Mouse (Mus musculus): ENCODE results near the gene Gm26566. TPM values are rescaled to one million over a fixed set of nuclear protein-coding genes. Genes with fewer than 3 reads are reported as not detected.
"Not testable (repeated sequence)": the region's sequence is repeated elsewhere in the genome, so short reads cannot be mapped to it uniquely, and the experiment has no call there.

Gm26566 gene
- polyA plus RNA-seq, 1 experiment from 2014 or later = 2.6 TPM

DNA sequence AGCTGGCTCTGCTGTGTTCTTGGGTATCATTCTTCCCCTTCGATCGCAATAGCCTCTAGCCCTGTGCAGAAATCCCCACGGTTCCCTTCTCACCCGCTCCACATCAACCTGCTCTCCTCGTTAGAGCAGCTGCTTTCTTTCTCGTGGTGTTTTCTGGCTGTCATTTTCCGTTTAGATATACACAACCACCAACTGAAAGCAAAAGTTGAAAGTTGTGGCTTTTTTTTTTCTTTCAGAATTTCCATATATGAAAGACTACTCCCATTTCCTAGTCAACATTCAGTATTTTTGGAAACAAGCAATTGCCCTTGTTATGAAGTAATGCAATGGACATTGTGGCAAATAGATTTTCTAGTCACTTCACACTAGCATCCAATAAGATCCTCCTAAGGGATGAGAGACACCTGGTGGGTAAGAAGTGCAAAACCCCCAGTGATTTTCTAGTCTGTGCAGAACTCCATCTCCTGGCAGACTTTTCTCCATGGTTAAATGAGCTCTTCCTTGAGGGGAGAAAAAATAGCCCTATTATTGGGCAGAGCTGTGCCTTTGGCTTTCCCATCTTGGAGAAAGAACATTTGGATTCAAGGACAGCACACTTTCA, 21.3 kb downstream of the Gm26566 start:
- Histone ChIP-seq H3K36me3 (no peaks in the 10 kb centered on the region), H3K4me2 (no peak overlapping the region), H3K9me3 (no peaks in the 10 kb centered on the region), H3K4me1 (replicated peaks) (no peaks in the 10 kb centered on the region), H3K9ac (no peak overlapping the region), H3K27me3 (no peaks in the 10 kb centered on the region), H3K27ac (no peak overlapping the region), H3K4me3 (no peak overlapping the region)
- 88% methylated on average over 7 of the region's 7 CpGs for WGBS
- no peak for ATAC-seq (ENCODE audit: low FRiP score)

DNA sequence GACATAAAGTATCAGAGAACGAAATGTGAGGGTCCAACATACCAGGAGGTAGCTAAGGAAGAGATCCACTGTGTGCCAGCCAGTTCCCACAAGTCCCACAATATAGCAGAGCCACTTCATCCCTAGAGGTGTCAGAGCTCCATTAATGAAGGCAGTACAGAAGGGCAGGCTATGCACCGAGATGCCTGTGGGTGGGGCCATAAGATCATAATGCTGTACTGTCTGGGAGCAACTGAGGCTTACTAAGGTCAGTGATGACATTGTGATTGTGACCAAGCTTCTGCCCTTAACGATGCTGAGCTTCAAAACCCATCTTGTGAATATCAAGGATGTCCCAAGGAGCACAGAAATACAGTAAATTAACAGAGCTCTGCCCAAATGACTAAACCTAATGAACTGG, 22.6 kb downstream of the Gm26566 start:
- Histone ChIP-seq H3K36me3 (no peaks in the 10 kb centered on the region), H3K9me3 (no peaks in the 10 kb centered on the region), H3K9ac (no peak overlapping the region), H3K4me3 (no peak overlapping the region), H3K4me1 (replicated peaks) (no peaks in the 10 kb centered on the region), H3K4me2 (no peak overlapping the region), H3K27me3 (no peaks in the 10 kb centered on the region), H3K27ac (no peak overlapping the region)
- ATAC-seq (ENCODE audit: low FRiP score) = no peak
- 72% methylated on average over 3 of the region's 3 CpGs for WGBS

DNA sequence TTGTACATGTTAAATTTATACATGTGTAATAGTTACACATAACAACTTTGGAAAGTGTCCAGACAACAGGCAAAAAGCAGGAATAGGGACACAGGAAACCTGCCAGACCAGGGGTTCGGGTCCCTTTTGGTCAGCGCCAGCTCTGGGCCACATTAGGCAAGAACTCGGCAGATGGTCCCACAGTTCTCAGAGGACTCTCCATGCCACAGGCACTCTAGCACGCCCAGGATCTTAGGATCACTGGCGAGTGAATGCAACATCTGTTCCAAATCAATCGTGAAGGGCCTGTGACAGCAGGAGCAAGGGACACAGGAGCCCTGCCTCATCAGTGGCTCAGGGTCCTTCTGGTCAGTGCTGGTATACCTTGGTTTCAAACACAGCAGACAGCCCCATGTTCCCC, 28.3 kb downstream of the Gm26566 start:
- no peak overlapping the region for H3K4me2 ChIP-seq
- H3K9me3 ChIP-seq = no peaks in the 10 kb centered on the region
- ATAC-seq (ENCODE audit: low FRiP score) = no peak
- H3K27me3 ChIP-seq = no peaks in the 10 kb centered on the region
- H3K9ac ChIP-seq = no peak overlapping the region
- no peaks in the 10 kb centered on the region for H3K36me3 ChIP-seq
- H3K4me3 ChIP-seq = no peak overlapping the region
- H3K27ac ChIP-seq = no peak overlapping the region
- H3K4me1 ChIP-seq (replicated peaks) = no peaks in the 10 kb centered on the region
- 62% methylated on average over 6 of the region's 6 CpGs for WGBS

DNA sequence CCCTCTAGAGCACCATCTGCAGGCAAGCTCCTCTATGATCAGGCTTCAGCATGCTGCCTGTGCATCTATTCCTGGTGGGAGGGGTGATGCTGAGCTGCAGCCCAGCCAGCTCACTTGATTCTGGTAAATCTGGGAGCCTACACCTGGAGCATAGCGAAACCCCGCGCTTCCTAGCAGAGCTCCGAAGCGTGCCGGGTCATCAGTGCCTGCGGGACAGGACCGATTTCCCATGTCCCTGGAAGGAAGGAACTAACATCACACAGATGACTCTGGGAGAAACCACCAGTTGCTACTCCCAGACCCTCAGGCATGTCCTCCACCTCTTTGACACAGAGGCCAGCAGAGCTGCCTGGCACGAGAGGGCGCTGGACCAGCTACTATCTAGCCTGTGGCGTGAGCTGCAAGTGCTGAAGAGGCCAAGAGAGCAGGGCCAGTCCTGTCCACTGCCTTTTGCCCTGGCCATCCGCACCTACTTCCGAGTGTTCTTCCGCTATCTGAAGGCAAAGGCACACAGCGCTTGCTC, 33.3 kb downstream of the Gm26566 start, which contains the start of gene Gm13271:
TSS of gene Gm13271 (plus strand) at position 51 of the 523 bp plus-strand sequence.
- H3K4me3 ChIP-seq; H3K27ac ChIP-seq; H3K4me2 ChIP-seq; H3K9ac ChIP-seq; H3K4me1 ChIP-seq (replicated peaks); H3K27me3 ChIP-seq; ATAC-seq (ENCODE audit: low FRiP score); H3K36me3 ChIP-seq; H3K9me3 ChIP-seq: not testable (repeated sequence)
- WGBS = 79% methylated on average over 15 of the region's 15 CpGs

DNA sequence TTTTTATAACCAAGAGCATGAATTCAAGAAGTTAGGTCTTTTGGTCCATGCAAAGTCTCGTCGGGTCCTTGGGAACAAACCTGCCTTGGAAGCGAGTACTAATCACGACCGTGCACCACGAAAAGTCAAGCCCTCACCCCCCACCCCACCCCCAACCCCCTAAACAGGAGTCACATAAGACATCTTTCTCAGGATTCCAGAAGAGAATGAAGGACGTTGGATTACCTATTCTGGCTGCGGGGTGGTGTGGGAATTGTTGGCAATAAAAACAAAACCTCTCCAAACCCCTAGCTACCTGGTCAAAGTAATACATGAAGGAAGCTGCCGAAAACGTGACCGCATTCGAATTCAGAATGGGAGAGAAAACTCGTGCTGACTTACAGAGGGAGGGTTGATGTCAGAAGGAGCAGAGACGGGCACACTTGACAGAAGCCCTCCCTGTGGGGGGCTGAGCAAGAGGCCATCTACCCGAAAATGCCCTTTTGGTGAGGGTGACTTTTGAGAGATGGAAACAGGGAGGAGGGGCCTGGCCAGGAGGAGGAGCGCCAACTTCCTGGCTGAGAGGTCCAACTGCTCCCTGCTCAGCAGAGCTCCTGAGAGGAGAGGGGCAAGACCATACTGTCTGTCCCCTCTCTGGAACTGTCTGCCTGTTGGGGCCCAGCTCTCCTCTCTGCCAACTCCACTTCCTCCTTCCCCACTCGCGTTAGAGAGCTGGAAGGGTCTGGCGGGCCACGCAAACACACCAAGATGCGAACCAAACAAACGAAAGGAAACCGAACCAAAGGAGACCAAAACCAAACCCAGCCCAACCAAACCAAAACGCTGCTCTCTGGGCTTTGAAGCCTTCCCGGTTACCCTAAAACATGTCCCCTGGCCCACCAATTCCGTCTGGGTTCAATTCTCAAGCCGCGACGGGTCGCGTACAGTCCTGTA, 35.2 kb downstream of the Gm26566 start:
- peak overlapping the region; percentile 45 for H3K4me3 ChIP-seq
- H3K4me1 ChIP-seq (replicated peaks); ATAC-seq (ENCODE audit: low FRiP score); H3K36me3 ChIP-seq; H3K9me3 ChIP-seq; H3K27me3 ChIP-seq: not testable (repeated sequence)
- H3K27ac ChIP-seq = peak overlapping the region; percentile 78
- WGBS = 13% methylated on average over 29 of the region's 31 CpGs
- H3K4me2 ChIP-seq = peak overlapping the region; percentile 81
- peak overlapping the region; percentile 66 for H3K9ac ChIP-seq

DNA sequence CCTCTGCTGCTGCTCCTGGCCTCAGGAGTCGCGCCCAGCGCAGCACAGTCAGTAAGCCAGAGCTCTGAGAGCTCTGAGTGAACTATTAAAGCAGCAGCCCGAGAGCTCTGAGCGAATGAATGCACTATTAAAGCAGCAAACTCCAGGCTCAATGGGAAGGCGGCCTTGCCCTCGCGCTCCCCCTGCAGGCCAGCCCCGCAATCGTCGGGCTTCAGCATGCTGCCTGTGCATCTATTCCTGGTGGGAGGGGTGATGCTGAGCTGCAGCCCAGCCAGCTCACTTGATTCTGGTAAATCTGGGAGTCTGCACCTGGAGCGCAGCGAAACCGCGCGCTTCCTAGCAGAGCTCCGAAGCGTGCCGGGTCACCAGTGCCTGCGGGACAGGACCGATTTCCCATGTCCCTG, 36.0 kb downstream of the Gm26566 start:
- peak overlapping the region; percentile 78 for H3K27ac ChIP-seq
- not testable (repeated sequence) for H3K4me1 ChIP-seq (replicated peaks); H3K9me3 ChIP-seq; H3K27me3 ChIP-seq; H3K36me3 ChIP-seq
- H3K9ac ChIP-seq = peak overlapping the region; percentile 66
- peak overlapping the region; percentile 45 for H3K4me3 ChIP-seq
- ATAC-seq (ENCODE audit: low FRiP score) = peak; percentile 100
- WGBS = 3% methylated on average over 18 of the region's 21 CpGs
- peak overlapping the region; percentile 81 for H3K4me2 ChIP-seq

DNA sequence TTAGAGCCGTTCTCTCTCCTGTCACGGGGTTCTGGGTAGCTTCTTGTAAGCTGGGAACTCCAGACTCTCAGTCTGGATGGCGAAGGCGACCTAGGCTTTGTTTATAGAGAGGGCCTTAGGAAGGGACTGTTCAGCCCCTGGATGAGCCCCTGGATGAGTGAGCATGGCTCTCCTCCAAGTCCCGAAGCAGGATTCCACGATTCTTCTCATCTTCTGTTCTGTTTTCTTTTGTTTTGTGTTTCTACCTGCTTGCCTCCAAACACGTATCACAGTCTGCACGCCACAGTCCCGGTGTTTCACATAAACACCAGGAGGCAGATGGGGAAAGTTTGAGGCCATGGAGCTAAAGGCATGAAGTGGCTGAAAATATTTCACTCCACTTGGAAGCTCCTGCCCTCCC, 37.1 kb downstream of the Gm26566 start:
- H3K4me2 ChIP-seq; H3K4me1 ChIP-seq (replicated peaks); H3K27ac ChIP-seq; H3K27me3 ChIP-seq; H3K9ac ChIP-seq; ATAC-seq (ENCODE audit: low FRiP score); H3K9me3 ChIP-seq; H3K36me3 ChIP-seq; H3K4me3 ChIP-seq: not testable (repeated sequence)
- 85% methylated on average over 9 of the region's 9 CpGs for WGBS

DNA sequence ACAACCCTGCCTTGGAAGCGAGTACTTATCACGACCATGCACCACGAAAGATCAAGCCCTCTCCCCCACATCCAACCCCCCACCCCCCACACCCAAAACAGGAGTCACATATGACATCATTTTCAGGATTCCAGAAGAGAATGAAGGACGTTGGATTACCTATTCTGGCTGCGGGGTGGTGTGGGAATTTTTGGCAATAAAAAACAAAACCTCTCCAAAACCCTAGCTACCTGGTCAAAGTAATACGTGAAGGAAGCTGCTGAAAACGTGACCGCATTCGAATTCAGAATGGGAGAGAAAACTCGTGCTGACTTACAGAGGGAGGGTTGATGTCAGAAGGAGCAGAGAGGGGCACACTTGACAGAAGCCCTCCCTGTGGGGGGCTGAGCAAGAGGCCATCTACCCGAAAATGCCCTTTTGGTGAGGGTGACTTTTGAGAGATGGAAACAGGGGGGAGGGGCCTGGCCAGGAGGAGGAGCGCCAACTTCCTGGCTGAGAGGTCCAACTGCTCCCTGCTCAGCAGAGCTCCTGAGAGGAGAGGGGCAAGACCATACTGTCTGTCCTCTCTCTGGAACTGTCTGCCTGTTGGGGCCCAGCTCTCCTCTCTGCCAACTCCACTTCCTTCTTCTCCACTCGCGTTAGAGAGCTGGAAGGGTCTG, 38.1 kb downstream of the Gm26566 start, which contains the start of gene Gm13283:
TSS of gene Gm13283 (plus strand) at position 510 of the 659 bp plus-strand sequence.
- H3K9me3 ChIP-seq; H3K36me3 ChIP-seq; ATAC-seq (ENCODE audit: low FRiP score); H3K27ac ChIP-seq; H3K4me1 ChIP-seq (replicated peaks); H3K27me3 ChIP-seq; H3K9ac ChIP-seq: not testable (repeated sequence)
- Histone ChIP-seq H3K4me3 (peak within 1 kb of the TSS; percentile 35), H3K4me2 (peak within 1 kb of the TSS; percentile 61)
- WGBS = 18% methylated on average over 10 of the region's 14 CpGs

DNA sequence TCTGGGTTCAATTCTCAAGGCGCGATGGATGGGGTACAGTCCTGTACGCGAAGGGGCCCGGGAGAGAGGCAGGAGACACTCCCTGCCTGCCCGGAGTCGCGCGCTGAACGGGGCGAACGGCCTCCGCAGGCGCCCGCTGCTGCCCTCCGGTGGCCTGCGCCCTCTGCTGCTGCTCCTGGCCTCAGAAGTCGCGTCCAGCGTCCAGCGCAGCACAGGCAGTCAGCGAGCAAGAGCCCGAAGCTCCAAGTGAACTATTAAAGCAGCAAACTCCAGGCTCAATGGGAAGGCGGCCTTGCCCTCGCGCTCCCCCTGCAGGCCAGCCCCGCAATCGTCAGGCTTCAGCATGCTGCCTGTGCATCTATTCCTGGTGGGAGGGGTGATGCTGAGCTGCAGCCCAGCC, 38.8 kb downstream of the Gm26566 start:
- under 1% methylated on average over 28 of the region's 28 CpGs for WGBS
- H3K27me3 ChIP-seq; ATAC-seq (ENCODE audit: low FRiP score); H3K36me3 ChIP-seq; H3K9me3 ChIP-seq; H3K9ac ChIP-seq; H3K4me1 ChIP-seq (replicated peaks); H3K27ac ChIP-seq: not testable (repeated sequence)
- Histone ChIP-seq H3K4me3 (peak overlapping the region; percentile 35), H3K4me2 (peak overlapping the region; percentile 61)

DNA sequence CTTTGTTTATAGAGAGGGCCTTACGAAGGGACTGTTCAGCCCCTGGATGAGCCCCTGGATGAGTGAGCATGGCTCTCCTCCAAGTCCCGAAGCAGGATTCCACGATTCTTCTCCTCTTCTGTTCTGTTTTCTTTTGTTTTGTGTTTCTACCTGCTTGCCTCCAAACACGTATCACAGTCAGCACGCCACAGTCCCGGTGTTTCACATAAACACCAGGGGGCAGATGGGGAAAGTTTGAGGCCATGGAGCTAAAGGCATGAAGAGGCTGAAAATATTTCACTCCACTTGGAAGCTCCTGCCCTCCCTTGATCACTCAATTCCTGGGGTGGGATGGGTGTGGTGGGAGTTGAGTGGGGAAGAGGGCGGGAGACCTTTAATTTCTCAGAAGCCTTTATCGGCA, 40.2 kb downstream of the Gm26566 start:
- not testable (repeated sequence) for H3K27ac ChIP-seq; H3K4me1 ChIP-seq (replicated peaks); H3K27me3 ChIP-seq; H3K9me3 ChIP-seq; H3K4me3 ChIP-seq; H3K36me3 ChIP-seq; ATAC-seq (ENCODE audit: low FRiP score); H3K4me2 ChIP-seq; H3K9ac ChIP-seq
- 70% methylated on average over 6 of the region's 8 CpGs for WGBS

DNA sequence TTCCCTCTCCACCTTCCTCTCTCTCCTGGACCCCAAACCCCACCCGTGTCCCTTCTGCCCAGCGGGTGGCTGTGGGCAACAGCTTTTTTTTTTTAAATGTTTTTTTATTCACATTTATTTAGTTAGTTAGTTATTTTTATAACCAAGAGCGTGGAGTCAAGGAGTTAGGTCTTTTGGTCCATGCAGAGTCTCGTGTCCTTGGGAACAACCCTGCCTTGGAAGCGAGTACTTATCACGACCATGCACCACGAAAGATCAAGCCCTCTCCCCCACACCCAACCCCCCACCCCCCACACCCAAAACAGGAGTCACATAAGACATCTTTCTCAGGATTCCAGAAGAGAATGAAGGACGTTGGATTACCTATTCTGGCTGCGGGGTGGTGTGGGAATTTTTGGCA, 40.7 kb downstream of the Gm26566 start:
- not testable (repeated sequence) for H3K4me1 ChIP-seq (replicated peaks); H3K4me2 ChIP-seq; H3K27me3 ChIP-seq; H3K9me3 ChIP-seq; H3K4me3 ChIP-seq; H3K27ac ChIP-seq; ATAC-seq (ENCODE audit: low FRiP score); H3K36me3 ChIP-seq; H3K9ac ChIP-seq
- WGBS = 60% methylated on average over 9 of the region's 9 CpGs

DNA sequence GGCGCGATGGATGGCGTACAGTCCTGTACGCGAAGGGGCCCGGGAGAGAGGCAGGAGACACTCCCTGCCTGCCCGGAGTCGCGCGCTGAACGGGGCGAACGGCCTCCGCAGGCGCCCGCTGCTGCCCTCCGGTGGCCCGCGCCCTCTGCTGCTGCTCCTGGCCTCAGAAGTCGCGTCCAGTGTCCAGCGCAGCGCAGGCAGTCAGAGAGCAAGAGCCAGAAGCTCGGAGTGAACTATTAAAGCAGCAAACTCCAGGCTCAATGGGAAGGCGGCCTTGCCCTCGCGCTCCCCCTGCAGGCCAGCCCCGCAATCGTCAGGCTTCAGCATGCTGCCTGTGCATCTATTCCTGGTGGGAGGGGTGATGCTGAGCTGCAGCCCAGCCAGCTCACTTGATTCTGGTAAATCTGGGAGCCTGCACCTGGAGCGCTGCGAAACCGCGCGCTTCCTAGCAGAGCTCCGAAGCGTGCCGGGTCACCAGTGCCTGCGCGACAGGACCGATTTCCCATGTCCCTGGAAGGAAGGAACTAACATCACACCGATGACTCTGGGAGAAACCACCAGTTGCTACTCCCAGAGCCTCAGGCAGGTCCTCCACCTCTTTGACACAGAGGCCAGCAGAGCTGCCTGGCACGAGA, 41.9 kb downstream of the Gm26566 start:
- WGBS = 2% methylated on average over 38 of the region's 42 CpGs
- not testable (repeated sequence) for H3K4me1 ChIP-seq (replicated peaks)

More for the DNA sequence above, 41.9 kb downstream of the Gm26566 start:
- H3K9ac ChIP-seq; H3K9me3 ChIP-seq; H3K27ac ChIP-seq; H3K27me3 ChIP-seq; ATAC-seq (ENCODE audit: low FRiP score); H3K36me3 ChIP-seq: not testable (repeated sequence)
- Histone ChIP-seq H3K4me2 (peak overlapping the region; percentile 59), H3K4me3 (peak overlapping the region; percentile 36)

Measured in hindbrain, embryonic 13.5 days (tissue).